ENCODE assay signal across 28 mouse cellular contexts in genomic region chr13:68765896-68766578, GRCm38 (mm10).
DNase-seq lines count a peak whose midpoint lies in the region; ATAC-seq lines count a peak whose summit lies in the region.
"Had no signal": no experiment of that assay in that cellular context is flagged by ENCODE, and none has a peak within 500 bp of the region (broad histone marks: within the 10 kb centered on the region; RNA-seq: fewer than 3 reads in every experiment).

No protein-coding gene starts in this region.

- intact Hi-C loops in left cerebral cortex, postnatal 14 days (cut with DNase I) = no loop called here

- H3K27ac ChIP-seq in kidney, embryonic 16.5 days (ENCODE audit: low read length) = no peak overlapping the region
- no peak overlapping the region for H3K27ac ChIP-seq in embryonic facial prominence, embryonic 13.5 days
- H3K27ac ChIP-seq: forebrain, embryonic 10.5 days; heart, embryonic 10.5 days; hindbrain, postnatal 0 days; kidney, postnatal 0 days; limb, embryonic 12.5 days; liver, embryonic 12.5 days; neural tube, embryonic 15.5 days had no signal

- no peaks in the 10 kb centered on the region for H3K9me3 ChIP-seq in kidney, embryonic 16.5 days (ENCODE audit: low read length)
- no peaks in the 10 kb centered on the region for H3K9me3 ChIP-seq in embryonic facial prominence, embryonic 13.5 days
- H3K9me3 ChIP-seq: forebrain, embryonic 10.5 days; heart, embryonic 10.5 days; limb, embryonic 12.5 days; neural tube, embryonic 15.5 days had no signal

- no peaks in the 10 kb centered on the region for H3K27me3 ChIP-seq in kidney, embryonic 16.5 days (ENCODE audit: insufficient read depth, low read length)
- 0 out of 2 replicates have a peak, but pooled peaks cover 3% of the 10 kb centered on the region for H3K27me3 ChIP-seq in embryonic facial prominence, embryonic 13.5 days
- H3K27me3 ChIP-seq: limb, embryonic 12.5 days; liver, embryonic 12.5 days; neural tube, embryonic 15.5 days had no signal

- no peaks in the 10 kb centered on the region for H3K4me1 ChIP-seq in kidney, embryonic 16.5 days (ENCODE audit: insufficient read depth, low read length)
- peaks cover 10% of the 10 kb centered on the region for H3K4me1 ChIP-seq in embryonic facial prominence, embryonic 13.5 days
- H3K4me1 ChIP-seq: forebrain, embryonic 10.5 days; heart, embryonic 10.5 days; limb, embryonic 12.5 days; liver, embryonic 12.5 days; neural tube, embryonic 15.5 days had no signal

- ATAC-seq in kidney, embryonic 16.5 days (ENCODE audit: low FRiP score, low TSS enrichment) = 0 out of 2 replicates have a peak, but pooled peaks have one; percentile 23
- ATAC-seq in embryonic facial prominence, embryonic 13.5 days (ENCODE audit: insufficient number of reproducible peaks, insufficient read depth, low FRiP score, low TSS enrichment, low read depth) = peak; percentile 77
- ATAC-seq: forebrain, embryonic 16.5 days; hindbrain, postnatal 0 days; intestine, embryonic 16.5 days; liver, embryonic 12.5 days; midbrain, embryonic 16.5 days had no signal

- WGBS in kidney, embryonic 16.5 days = 75% methylated on average over 8 of the region's 8 CpGs
- 45% methylated on average over 8 of the region's 8 CpGs for WGBS in embryonic facial prominence, embryonic 13.5 days

- DNase-seq in embryo, embryonic 11 days = peak; percentile 14
- no peak for DNase-seq in embryo, embryonic 9.5 days (ENCODE audit: extremely low spot score)
- DNase-seq in kidney, adult 8-10 months = no peak
- peak; percentile 23 for DNase-seq in mesoderm, embryonic 11.5 days (ENCODE audit: low read depth, low spot score)
- no peak for DNase-seq in cerebellum, postnatal 25 days
- no peak for DNase-seq in left cerebral cortex, postnatal 14 days (ENCODE audit: low spot score in 2 of 2)
- DNase-seq: adrenal gland, postnatal 10 days; cerebellum, adult 18-20 months; cerebellum, postnatal 14 days; gastrocnemius, postnatal 36 days; layer of hippocampus, adult 9-11 months; lung, adult 18-20 months; right cerebral cortex, adult 18-20 months; right cerebral cortex, postnatal 4 days; thymus, adult 18-20 months; thymus, postnatal 4 days had no signal

- no peak overlapping the region for H3K9ac ChIP-seq in kidney, embryonic 16.5 days (replicated peaks; ENCODE audit: low read length)
- no peak overlapping the region for H3K9ac ChIP-seq in embryonic facial prominence, embryonic 13.5 days
- H3K9ac ChIP-seq: limb, embryonic 12.5 days; liver, embryonic 12.5 days; neural tube, embryonic 15.5 days had no signal

- H3K36me3 ChIP-seq in kidney, embryonic 16.5 days (ENCODE audit: insufficient read depth, low read length) = no peaks in the 10 kb centered on the region
- no peaks in the 10 kb centered on the region for H3K36me3 ChIP-seq in embryonic facial prominence, embryonic 13.5 days
- H3K36me3 ChIP-seq: forebrain, embryonic 10.5 days; heart, embryonic 10.5 days; limb, embryonic 12.5 days; liver, embryonic 12.5 days; neural tube, embryonic 15.5 days had no signal

- H3K4me3 ChIP-seq in kidney, embryonic 16.5 days (ENCODE audit: low read length) = no peak overlapping the region
- no peak overlapping the region for H3K4me3 ChIP-seq in embryonic facial prominence, embryonic 13.5 days
- H3K4me3 ChIP-seq: forebrain, embryonic 10.5 days; heart, embryonic 10.5 days; limb, embryonic 12.5 days; liver, embryonic 12.5 days; neural tube, embryonic 15.5 days had no signal

- no peak overlapping the region for H3K4me2 ChIP-seq in kidney, embryonic 16.5 days (replicated peaks; ENCODE audit: low read depth, low read length)
- H3K4me2 ChIP-seq in embryonic facial prominence, embryonic 13.5 days = no peak overlapping the region
- H3K4me2 ChIP-seq: limb, embryonic 12.5 days; liver, embryonic 12.5 days; neural tube, embryonic 15.5 days had no signal

Comparison
In these comparisons a context has a peak if more than half of its experiments do, and no peak if none do; other contexts are left out.
1. DNase-seq: peak in embryo, embryonic 11 days (single experiment) and mesoderm, embryonic 11.5 days (single experiment); none in embryo, embryonic 9.5 days (single experiment), kidney, adult 8-10 months (0 of 2), cerebellum, postnatal 25 days (0 of 2) and left cerebral cortex, postnatal 14 days (0 of 2).